Mouse (Mus musculus) kidney, embryonic 16.5 days (tissue): ENCODE measurements around the gene Bag1. TPM values are rescaled to one million over a fixed set of nuclear protein-coding genes. Genes with fewer than 3 reads are reported as not detected.
"Not testable (repeated sequence)": the region's sequence is repeated elsewhere in the genome, so short reads cannot be mapped to it uniquely, and the experiment has no call there.

Source experiments
- ATAC-seq: fragments of 200-750 bp; cut with Nextera tagmentation; 2 replicates; pipeline ENCODE4 v1.8.0; 2017; ENCODE audit warnings: moderate TSS enrichment; ENCODE audit not compliant: low FRiP score, low TSS enrichment
- H3K27ac ChIP-seq: fragments of 300-500 bp; sonication (generic); 2 replicates; pipeline ENCODE4 v1.5.1; 2014; ENCODE audit warnings: low read length
- H3K27me3 ChIP-seq: fragments of 300-500 bp; sonication (generic); 2 replicates; pipeline ENCODE4 v1.6.1; 2014; ENCODE audit warnings: low read length, control low read depth, mixed read lengths; ENCODE audit not compliant: insufficient read depth
- H3K36me3 ChIP-seq: fragments of 300-500 bp; sonication (generic); 2 replicates; pipeline ENCODE4 v1.6.1; 2014; ENCODE audit warnings: low read length, control low read depth, mixed read lengths; ENCODE audit not compliant: insufficient read depth
- H3K4me1 ChIP-seq: fragments of 300-500 bp; sonication (generic); 2 replicates; pipeline ENCODE4 v1.6.1; 2014; ENCODE audit warnings: low read length, control low read depth, mixed read lengths; ENCODE audit not compliant: insufficient read depth
- H3K4me2 ChIP-seq: fragments of 300-500 bp; sonication (generic); replicated peaks from 2 replicates; pipeline ENCODE4 v1.6.1; 2014; ENCODE audit warnings: low read depth, low read length
- H3K4me3 ChIP-seq: fragments of 300-500 bp; sonication (generic); 2 replicates; pipeline ENCODE4 v1.5.1; 2014; ENCODE audit warnings: mild to moderate bottlenecking, low read length
- H3K9ac ChIP-seq: fragments of 300-500 bp; sonication (generic); replicated peaks from 2 replicates; pipeline ENCODE4 v1.6.1; 2014; ENCODE audit warnings: low read length
- H3K9me3 ChIP-seq: fragments of 300-500 bp; sonication (generic); 2 replicates; pipeline ENCODE4 v1.6.1; 2016; ENCODE audit warnings: low read length, control low read depth
- WGBS: fragments of 180-500 bp; shearing (Covaris S2); extraction: QIAGEN DNeasy Blood & Tissue Kit; methylation state at CpG from one replicate; pipeline ENCODE4 v1.1.7; 2014; 5-methylcytosine and 5-hydroxymethylcytosine counted together
- polyA plus RNA-seq: library from polyadenylated mRNA; unstranded; fragments of >200 nt; fragmentation: Nextera tagmentation; extraction: Ambion mirVana; gene quantifications from 2 replicates; pipeline ENCODE4 v1.2.1, GENCODE M21; 2015

The Bag1 gene
- polyA plus RNA-seq, 1 experiment from 2014 or later, result 210 TPM

- peaks cover 10% of the 10 kb centered on the region for H3K4me1 ChIP-seq
- no peak overlapping the region for H3K4me3 ChIP-seq
- H3K36me3 ChIP-seq, result peaks cover 62% of the 10 kb centered on the region
- 0 out of 2 replicates have a peak, but pooled peaks cover 9% of the 10 kb centered on the region for H3K9me3 ChIP-seq
- no peak overlapping the region for H3K27ac ChIP-seq
- no peak overlapping the region for H3K9ac ChIP-seq
- H3K27me3 ChIP-seq, result no peaks in the 10 kb centered on the region
- no peak overlapping the region for H3K4me2 ChIP-seq
- WGBS, result 99% methylated on average over 5 of the region's 5 CpGs
- no peak for ATAC-seq
Measured at GRCm38 (mm10) chr4:40943651-40944050, 4.4 kb downstream of the Bag1 start.

- Histone ChIP-seq H3K9me3 (0 out of 2 replicates have a peak, but pooled peaks cover 9% of the 10 kb centered on the region), H3K27me3 (no peaks in the 10 kb centered on the region), H3K36me3 (peaks cover 84% of the 10 kb centered on the region), H3K27ac (no peak overlapping the region), H3K4me1 (no peaks in the 10 kb centered on the region), H3K9ac (no peak overlapping the region), H3K4me3 (no peak overlapping the region), H3K4me2 (no peak overlapping the region)
- 95% methylated on average over 5 of the region's 5 CpGs for WGBS
- ATAC-seq, result no peak
Measured at GRCm38 (mm10) chr4:40938793-40939192, 9.3 kb downstream of the Bag1 start.

- no peak for ATAC-seq
- no peaks in the 10 kb centered on the region for H3K27me3 ChIP-seq
- no peak overlapping the region for H3K27ac ChIP-seq
- no peak overlapping the region for H3K4me2 ChIP-seq
- H3K9ac ChIP-seq, result no peak overlapping the region
- 0 out of 2 replicates have a peak, but pooled peaks cover 9% of the 10 kb centered on the region for H3K9me3 ChIP-seq
- no peaks in the 10 kb centered on the region for H3K4me1 ChIP-seq
- no peak overlapping the region for H3K4me3 ChIP-seq
- WGBS, result 82% methylated on average over 9 of the region's 9 CpGs
- H3K36me3 ChIP-seq, result peaks cover 75% of the 10 kb centered on the region
Measured at GRCm38 (mm10) chr4:40936175-40936839, 11.8 kb downstream of the Bag1 start.

- not testable (repeated sequence) for ATAC-seq, H3K27ac ChIP-seq, H3K4me3 ChIP-seq, H3K9me3 ChIP-seq, H3K27me3 ChIP-seq, H3K4me1 ChIP-seq, H3K9ac ChIP-seq, H3K4me2 ChIP-seq
- H3K36me3 ChIP-seq, result peaks cover 56% of the 10 kb centered on the region
- WGBS, result 92% methylated on average over 3 of the region's 3 CpGs
Measured at GRCm38 (mm10) chr4:40934369-40934768, 13.7 kb downstream of the Bag1 start.

DNA sequence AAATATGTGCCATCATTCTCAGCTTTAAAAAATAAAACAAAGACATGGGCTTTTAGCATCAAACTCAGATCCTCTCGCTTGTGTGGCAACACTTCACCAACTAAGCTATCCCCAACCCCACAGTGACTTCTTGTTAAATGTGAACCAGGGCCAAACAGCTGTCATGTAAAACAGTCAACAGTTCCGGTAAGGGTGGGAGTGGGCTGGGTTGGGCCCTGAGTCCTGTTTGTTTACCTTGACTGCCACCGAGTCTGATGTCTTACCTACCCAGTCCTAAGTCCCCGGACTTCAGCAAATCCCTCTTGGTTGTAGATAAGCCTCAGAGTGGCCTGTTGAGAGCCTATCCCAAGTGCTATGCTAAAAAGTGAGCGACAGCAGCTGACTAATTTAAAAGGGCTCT is 14.4 kb downstream of the Bag1 start:
- Histone ChIP-seq H3K36me3 (peaks cover 49% of the 10 kb centered on the region), H3K27me3 (no peaks in the 10 kb centered on the region), H3K27ac (no peak overlapping the region), H3K4me1 (peaks cover 5% of the 10 kb centered on the region), H3K4me3 (no peak overlapping the region), H3K9ac (no peak overlapping the region), H3K9me3 (no peaks in the 10 kb centered on the region), H3K4me2 (no peak overlapping the region)
- WGBS, result 87% methylated on average over 5 of the region's 5 CpGs
- ATAC-seq, result no peak

- Histone ChIP-seq H3K4me1 (peaks cover 8% of the 10 kb centered on the region), H3K36me3 (peaks cover 16% of the 10 kb centered on the region), H3K9me3 (no peaks in the 10 kb centered on the region), H3K9ac (no peak overlapping the region), H3K4me2 (no peak overlapping the region), H3K27me3 (no peaks in the 10 kb centered on the region), H3K4me3 (no peak overlapping the region), H3K27ac (0 out of 2 replicates have a peak overlapping the region, but pooled peaks have one; percentile 17)
- no peak for ATAC-seq
- WGBS, result 43% methylated on average over 7 of the region's 7 CpGs
Measured at GRCm38 (mm10) chr4:40929046-40929445, 19.0 kb downstream of the Bag1 start.

- no peak overlapping the region for H3K9ac ChIP-seq
- H3K9me3 ChIP-seq, result no peaks in the 10 kb centered on the region
- H3K36me3 ChIP-seq, result no peaks in the 10 kb centered on the region
- peak; percentile 39; the same call in 1 of the 2 replicates for ATAC-seq
- no peak overlapping the region for H3K4me2 ChIP-seq
- no peak overlapping the region for H3K4me3 ChIP-seq
- H3K4me1 ChIP-seq, result peaks cover 11% of the 10 kb centered on the region
- 44% methylated on average over 3 of the region's 3 CpGs for WGBS
- peak overlapping the region; percentile 4; the same call in 1 of the 2 replicates for H3K27ac ChIP-seq
- H3K27me3 ChIP-seq, result no peaks in the 10 kb centered on the region
Measured at GRCm38 (mm10) chr4:40925568-40925967, 22.5 kb downstream of the Bag1 start.

DNA sequence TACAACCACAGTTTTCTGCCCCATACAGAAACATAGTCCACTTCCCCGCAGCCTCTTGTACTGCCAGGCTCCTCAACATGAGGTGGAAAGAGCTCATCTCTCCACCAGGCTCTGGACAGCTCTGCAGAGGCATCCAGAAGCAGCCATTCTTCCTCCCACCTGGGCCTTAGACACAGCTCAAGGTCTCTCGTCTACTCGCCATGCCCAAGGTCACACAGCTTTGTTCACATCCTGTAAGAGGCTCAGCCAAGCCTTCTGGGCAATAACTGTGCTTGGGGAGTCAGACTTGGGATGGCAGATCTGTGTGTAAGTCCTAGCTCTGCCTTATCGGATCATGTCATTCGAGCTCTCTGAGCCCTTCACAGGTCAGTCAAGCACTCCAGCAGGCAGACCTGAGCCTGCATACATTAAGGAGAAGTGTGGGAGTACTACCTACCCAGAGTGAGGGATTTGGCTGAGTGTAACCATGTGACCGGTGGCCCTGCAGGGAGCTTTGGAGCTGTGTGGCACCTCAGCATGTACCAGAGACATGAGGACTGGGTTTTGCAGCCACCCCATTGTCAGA is 24.9 kb downstream of the Bag1 start:
- peak; percentile 84 for ATAC-seq
- peak overlapping the region; percentile 76 for H3K27ac ChIP-seq

DNA sequence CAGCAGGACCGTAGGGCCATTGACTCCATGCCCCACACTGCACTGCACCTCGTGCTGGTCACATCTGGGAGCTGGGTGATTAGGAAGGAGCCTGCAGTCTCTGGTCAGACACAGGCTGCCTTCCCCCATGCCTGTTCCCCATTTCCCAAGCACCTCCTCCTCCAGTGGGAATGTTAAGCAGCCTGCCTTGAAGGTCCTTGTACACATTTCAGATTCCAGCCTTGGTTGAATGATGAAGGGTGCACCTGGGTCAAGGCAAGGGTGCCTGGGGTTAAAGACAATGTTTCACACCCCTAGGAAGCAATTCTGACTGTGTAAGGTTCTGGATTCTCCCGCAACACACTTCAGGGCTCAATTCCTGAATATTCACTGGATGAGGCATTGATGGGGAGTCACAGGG is 26.8 kb downstream of the Bag1 start:
- Histone ChIP-seq H3K27ac (no peak overlapping the region), H3K27me3 (no peaks in the 10 kb centered on the region), H3K36me3 (no peaks in the 10 kb centered on the region), H3K9ac (no peak overlapping the region), H3K4me3 (no peak overlapping the region), H3K4me1 (0 out of 2 replicates have a peak, but pooled peaks cover 5% of the 10 kb centered on the region), H3K9me3 (no peaks in the 10 kb centered on the region), H3K4me2 (no peak overlapping the region)
- no peak for ATAC-seq
- 74% methylated on average over 3 of the region's 3 CpGs for WGBS

More for the DNA sequence above, 24.9 kb downstream of the Bag1 start:
- Histone ChIP-seq H3K9me3 (no peaks in the 10 kb centered on the region), H3K4me3 (no peak overlapping the region), H3K27me3 (no peaks in the 10 kb centered on the region), H3K9ac (0 out of 2 replicates have a peak overlapping the region, but pooled peaks have one; percentile 11), H3K36me3 (no peaks in the 10 kb centered on the region), H3K4me1 (0 out of 2 replicates have a peak, but pooled peaks cover 5% of the 10 kb centered on the region), H3K4me2 (no peak overlapping the region)
- WGBS, result 50% methylated on average over 6 of the region's 6 CpGs

GRCm38 (mm10) chr4:40920576-40920975 is 27.5 kb downstream of the Bag1 start:
- no peak overlapping the region for H3K4me2 ChIP-seq
- H3K9ac ChIP-seq, result no peak overlapping the region
- ATAC-seq, result no peak
- 73% methylated on average over 2 of the region's 2 CpGs for WGBS
- H3K36me3 ChIP-seq, result no peaks in the 10 kb centered on the region
- peaks cover 9% of the 10 kb centered on the region for H3K4me1 ChIP-seq
- H3K27me3 ChIP-seq, result no peaks in the 10 kb centered on the region
- no peak overlapping the region for H3K4me3 ChIP-seq
- H3K9me3 ChIP-seq, result no peaks in the 10 kb centered on the region
- H3K27ac ChIP-seq, result no peak overlapping the region
